Mouse (Mus musculus): ENCODE data around the gene 9030612E09Rik. TPM values are rescaled to one million over a fixed set of nuclear protein-coding genes. Genes with fewer than 3 reads are reported as not detected.

9030612E09Rik gene
- polyA plus RNA-seq, 2 experiments, result not detected

- Histone ChIP-seq H3K36me3 (replicated peaks; ENCODE audit: control insufficient read depth, insufficient read depth, low read depth) (no peaks in the 10 kb centered on the region), H3K4me1 (replicated peaks; ENCODE audit: control insufficient read depth in 2 of 2, insufficient read depth in 2 of 2, low read length in 1 of 2) (no peaks in the 10 kb centered on the region), H3K27me3 (ENCODE audit: control insufficient read depth, insufficient read depth, low read length) (peaks cover 22% of the 10 kb centered on the region), H3K9ac (replicated peaks) (no peak overlapping the region), H3K27ac (no peak overlapping the region), H3K4me2 (ENCODE audit: low read depth) (no peak overlapping the region), H3K4me3 (ENCODE audit: insufficient read depth in 1 of 2, low read depth in 2 of 2, low read length in 2 of 2) (no peak overlapping the region), H3K9me3 (ENCODE audit: control insufficient read depth, low read length) (no peaks in the 10 kb centered on the region)
- TF ChIP-seq EP300 (IDR thresholded peaks at IDR 0.05; ENCODE audit: low read depth), result no peak
- no peak for TF ChIP-seq CTCF (IDR thresholded peaks at IDR 0.05; ENCODE audit: low read depth)
- no peak for DNase-seq (ENCODE audit: low read depth in 3 of 3, low spot score in 3 of 3)
- 41% methylated on average over 5 of the region's 5 CpGs for WGBS (ENCODE audit: insufficient replicate concordance)
- ATAC-seq (ENCODE audit: insufficient read depth), result no peak
These were observed 5.9 kb downstream of the 9030612E09Rik start for GRCm38 (mm10) chr10:43180313-43180912.

GRCm38 (mm10) chr10:43200206-43200605, 25.7 kb downstream of the 9030612E09Rik start:
- no peaks in the 10 kb centered on the region for H3K4me1 ChIP-seq (replicated peaks; ENCODE audit: control insufficient read depth in 2 of 2, insufficient read depth in 2 of 2, low read length in 1 of 2)
- no peak for TF ChIP-seq EP300 (IDR thresholded peaks at IDR 0.05; ENCODE audit: low read depth)
- no peak for TF ChIP-seq CTCF (IDR thresholded peaks at IDR 0.05; ENCODE audit: low read depth)
- ATAC-seq (ENCODE audit: insufficient read depth), result no peak
- no peak overlapping the region for H3K4me2 ChIP-seq (ENCODE audit: low read depth)
- no peak overlapping the region for H3K4me3 ChIP-seq (ENCODE audit: insufficient read depth in 1 of 2, low read depth in 2 of 2, low read length in 2 of 2)
- DNase-seq (ENCODE audit: low read depth in 3 of 3, low spot score in 3 of 3), result no peak
- no peaks in the 10 kb centered on the region for H3K27me3 ChIP-seq (ENCODE audit: control insufficient read depth, insufficient read depth, low read length)
- no peak overlapping the region for H3K27ac ChIP-seq
- H3K9me3 ChIP-seq (ENCODE audit: control insufficient read depth, low read length), result no peaks in the 10 kb centered on the region
- no peak overlapping the region for H3K9ac ChIP-seq (replicated peaks)
- H3K36me3 ChIP-seq (replicated peaks; ENCODE audit: control insufficient read depth, insufficient read depth, low read depth), result no peaks in the 10 kb centered on the region
- 67% methylated on average over 2 of the region's 2 CpGs for WGBS (ENCODE audit: insufficient replicate concordance)

- Histone ChIP-seq H3K27ac (no peak overlapping the region), H3K9me3 (ENCODE audit: control insufficient read depth, low read length) (no peaks in the 10 kb centered on the region), H3K27me3 (ENCODE audit: control insufficient read depth, insufficient read depth, low read length) (no peaks in the 10 kb centered on the region), H3K4me3 (ENCODE audit: insufficient read depth in 1 of 2, low read depth in 2 of 2, low read length in 2 of 2) (no peak overlapping the region), H3K9ac (replicated peaks) (no peak overlapping the region), H3K36me3 (replicated peaks; ENCODE audit: control insufficient read depth, insufficient read depth, low read depth) (no peaks in the 10 kb centered on the region), H3K4me2 (ENCODE audit: low read depth) (no peak overlapping the region), H3K4me1 (replicated peaks; ENCODE audit: control insufficient read depth in 2 of 2, insufficient read depth in 2 of 2, low read length in 1 of 2) (no peaks in the 10 kb centered on the region)
- no peak for TF ChIP-seq CTCF (IDR thresholded peaks at IDR 0.05; ENCODE audit: low read depth)
- TF ChIP-seq EP300 (IDR thresholded peaks at IDR 0.05; ENCODE audit: low read depth), result no peak
- WGBS (ENCODE audit: insufficient replicate concordance), result 61% methylated on average over 3 of the region's 3 CpGs
- ATAC-seq (ENCODE audit: insufficient read depth) (no peak), DNase-seq (ENCODE audit: low read depth in 3 of 3, low spot score in 3 of 3) (no peak)
These were observed 29.4 kb downstream of the 9030612E09Rik start for GRCm38 (mm10) chr10:43203865-43204264.

- H3K4me3 ChIP-seq (ENCODE audit: insufficient read depth in 1 of 2, low read depth in 2 of 2, low read length in 2 of 2), result no peak overlapping the region
- H3K36me3 ChIP-seq (replicated peaks; ENCODE audit: control insufficient read depth, insufficient read depth, low read depth), result no peaks in the 10 kb centered on the region
- ATAC-seq (ENCODE audit: insufficient read depth), result no peak
- no peaks in the 10 kb centered on the region for H3K4me1 ChIP-seq (replicated peaks; ENCODE audit: control insufficient read depth in 2 of 2, insufficient read depth in 2 of 2, low read length in 1 of 2)
- 28% methylated on average over 6 of the region's 6 CpGs for WGBS (ENCODE audit: insufficient replicate concordance)
- TF ChIP-seq EP300 (IDR thresholded peaks at IDR 0.05; ENCODE audit: low read depth), result no peak
- TF ChIP-seq CTCF (IDR thresholded peaks at IDR 0.05; ENCODE audit: low read depth), result peak; percentile 86
- H3K9ac ChIP-seq (replicated peaks), result no peak overlapping the region
- no peaks in the 10 kb centered on the region for H3K27me3 ChIP-seq (ENCODE audit: control insufficient read depth, insufficient read depth, low read length)
- no peak overlapping the region for H3K27ac ChIP-seq
- H3K9me3 ChIP-seq (ENCODE audit: control insufficient read depth, low read length), result no peaks in the 10 kb centered on the region
- DNase-seq (ENCODE audit: low read depth in 3 of 3, low spot score in 3 of 3), result peak in 2 of 3 experiments; percentile 29
- no peak overlapping the region for H3K4me2 ChIP-seq (ENCODE audit: low read depth)
These were observed 37.4 kb downstream of the 9030612E09Rik start for GRCm38 (mm10) chr10:43211866-43212265.

GRCm38 (mm10) chr10:43217361-43217900, 42.9 kb downstream of the 9030612E09Rik start:
- ATAC-seq (ENCODE audit: insufficient read depth), result no peak

More at GRCm38 (mm10) chr10:43217361-43217900, 42.9 kb downstream of the 9030612E09Rik start:
- Histone ChIP-seq H3K27me3 (ENCODE audit: control insufficient read depth, insufficient read depth, low read length) (no peaks in the 10 kb centered on the region), H3K36me3 (replicated peaks; ENCODE audit: control insufficient read depth, insufficient read depth, low read depth) (no peaks in the 10 kb centered on the region), H3K9ac (replicated peaks) (no peak overlapping the region), H3K9me3 (ENCODE audit: control insufficient read depth, low read length) (no peaks in the 10 kb centered on the region), H3K4me1 (replicated peaks; ENCODE audit: control insufficient read depth in 2 of 2, insufficient read depth in 2 of 2, low read length in 1 of 2) (peaks cover 5 to 6% of the 10 kb centered on the region in 2 experiments; a peak in 3 of 4 replicates), H3K27ac (no peak overlapping the region), H3K4me2 (ENCODE audit: low read depth) (no peak overlapping the region), H3K4me3 (ENCODE audit: insufficient read depth in 1 of 2, low read depth in 2 of 2, low read length in 2 of 2) (no peak overlapping the region)
- 75% methylated on average over 13 of the region's 13 CpGs for WGBS (ENCODE audit: insufficient replicate concordance)
- TF ChIP-seq CTCF (IDR thresholded peaks at IDR 0.05; ENCODE audit: low read depth) (no peak), EP300 (IDR thresholded peaks at IDR 0.05; ENCODE audit: low read depth) (no peak)
- no peak for DNase-seq (ENCODE audit: low read depth in 3 of 3, low spot score in 3 of 3)

Data from liver, embryonic 14.5 days (tissue).